Mouse (Mus musculus) brain, embryonic 14.5 days (tissue): ENCODE data around the gene Prkar2a. TPM values are rescaled to one million over a fixed set of nuclear protein-coding genes. Genes with fewer than 3 reads are reported as not detected.
A peak's percentile ranks its signal among the peaks of the same experiment; 100 is the strongest.

Experiments used
- DNase-seq: peaks from one replicate; pipeline ENCODE4 v3.0.0-alpha.2; 2011; ENCODE audit warnings: low read depth
- CTCF ChIP-seq: fragments of 200-500 bp; IDR thresholded peaks from 2 replicates; pipeline ENCODE4 v1.5.1; 2012; ENCODE audit warnings: inconsistent platforms, mild to moderate bottlenecking, moderate library complexity, borderline replicate concordance; ENCODE audit not compliant: insufficient read depth, insufficient read length; ENCODE audit errors: extremely low read depth
- POLR2A ChIP-seq: fragments of 200-500 bp; IDR thresholded peaks from 2 replicates; pipeline ENCODE4 v1.6.1; 2012; ENCODE audit warnings: mild to moderate bottlenecking, inconsistent platforms, borderline replicate concordance; ENCODE audit not compliant: poor library complexity, insufficient read depth, insufficient read length, severe bottlenecking; ENCODE audit errors: extremely low read depth
- polyA plus RNA-seq: library from polyadenylated mRNA; depleted of rRNA; stranded (reverse); fragments of >200 nt; gene quantifications from 2 replicates; pipeline ENCODE4 v1.2.3, GENCODE M21; 2012

Prkar2a gene
- polyA plus RNA-seq, 1 experiment: 52.8 TPM

- TF ChIP-seq POLR2A: no peak
- no peak for TF ChIP-seq CTCF
- peak; percentile 32 for DNase-seq
These were observed 50.9 kb downstream of the Prkar2a start for GRCm38 (mm10) chr9:108740062-108740461.

- no peak for DNase-seq
- TF ChIP-seq POLR2A (no peak), CTCF (no peak)
These were observed 52.9 kb downstream of the Prkar2a start for GRCm38 (mm10) chr9:108742048-108742447.

- DNase-seq: no peak
- TF ChIP-seq POLR2A: no peak
- TF ChIP-seq CTCF: no peak
These were observed 57.9 kb downstream of the Prkar2a start for GRCm38 (mm10) chr9:108746876-108747499.

GRCm38 (mm10) chr9:108747694-108748093, 58.6 kb downstream of the Prkar2a start:
- TF ChIP-seq POLR2A: no peak
- DNase-seq: no peak

- no peak for DNase-seq
- no peak for TF ChIP-seq POLR2A
These were observed 59.6 kb downstream of the Prkar2a start for GRCm38 (mm10) chr9:108748600-108749183.

GRCm38 (mm10) chr9:108750616-108751015, 61.5 kb downstream of the Prkar2a start:
- DNase-seq: no peak

GRCm38 (mm10) chr9:108752142-108752920, 63.2 kb downstream of the Prkar2a start:
- TF ChIP-seq POLR2A (no peak), CTCF (no peak)
- DNase-seq: no peak

More at GRCm38 (mm10) chr9:108750616-108751015, 61.5 kb downstream of the Prkar2a start:
- TF ChIP-seq POLR2A: no peak
- no peak for TF ChIP-seq CTCF

- peak; percentile 70 for DNase-seq
- TF ChIP-seq CTCF: peak; percentile 84
- TF ChIP-seq POLR2A: no peak
These were observed 64.2 kb downstream of the Prkar2a start for GRCm38 (mm10) chr9:108753326-108753725.

- no peak for TF ChIP-seq CTCF
- TF ChIP-seq POLR2A: no peak
- no peak for DNase-seq
These were observed 64.9 kb downstream of the Prkar2a start for GRCm38 (mm10) chr9:108753976-108754375.

- TF ChIP-seq CTCF: no peak
- no peak for TF ChIP-seq POLR2A
- no peak for DNase-seq
These were observed 65.3 kb downstream of the Prkar2a start for GRCm38 (mm10) chr9:108754423-108754822.

- DNase-seq: peak; percentile 21
These were observed 68.3 kb downstream of the Prkar2a start for GRCm38 (mm10) chr9:108757406-108757805.

More at GRCm38 (mm10) chr9:108757406-108757805, 68.3 kb downstream of the Prkar2a start:
- TF ChIP-seq POLR2A: no peak
- TF ChIP-seq CTCF: no peak
